Mouse (Mus musculus) layer of hippocampus, adult 18-20 months (tissue): Measurements from ENCODE around the gene Phb. TPM values are rescaled to one million over a fixed set of nuclear protein-coding genes. Genes with fewer than 3 reads are reported as not detected.
A peak's percentile ranks its signal among the peaks of the same experiment; 100 is the strongest.

Experiments
- DNase-seq, 2 experiments: peaks; one replicate each; pipeline ENCODE4 v3.0.0; 2022; ENCODE audit warnings: low spot score in 2 of 2
- long read RNA-seq: library from polyadenylated mRNA; stranded (forward); transcript quantifications from one replicate; pipeline ENCODE4 v2.0.0, GENCODE M21; 2021
- total RNA-seq, 2 experiments: library from RNA; stranded (reverse); gene quantifications; 2 replicates each; pipeline ENCODE4 v1.2.3; 2021

The Phb gene
- total RNA-seq: 100 to 1,000 TPM in 1 of 2 experiments, 10 to 100 TPM in 1; 99.0 to 102 TPM
- long read RNA-seq, transcript Phb-204 (7 exons, 1,799 nt): major isoform, 98 of 109 reads
- long read RNA-seq, partial matches to known transcripts: 3 of 109 reads
- long read RNA-seq, other reads (novel, unspliced or antisense): 8 of 109 reads

DNA sequence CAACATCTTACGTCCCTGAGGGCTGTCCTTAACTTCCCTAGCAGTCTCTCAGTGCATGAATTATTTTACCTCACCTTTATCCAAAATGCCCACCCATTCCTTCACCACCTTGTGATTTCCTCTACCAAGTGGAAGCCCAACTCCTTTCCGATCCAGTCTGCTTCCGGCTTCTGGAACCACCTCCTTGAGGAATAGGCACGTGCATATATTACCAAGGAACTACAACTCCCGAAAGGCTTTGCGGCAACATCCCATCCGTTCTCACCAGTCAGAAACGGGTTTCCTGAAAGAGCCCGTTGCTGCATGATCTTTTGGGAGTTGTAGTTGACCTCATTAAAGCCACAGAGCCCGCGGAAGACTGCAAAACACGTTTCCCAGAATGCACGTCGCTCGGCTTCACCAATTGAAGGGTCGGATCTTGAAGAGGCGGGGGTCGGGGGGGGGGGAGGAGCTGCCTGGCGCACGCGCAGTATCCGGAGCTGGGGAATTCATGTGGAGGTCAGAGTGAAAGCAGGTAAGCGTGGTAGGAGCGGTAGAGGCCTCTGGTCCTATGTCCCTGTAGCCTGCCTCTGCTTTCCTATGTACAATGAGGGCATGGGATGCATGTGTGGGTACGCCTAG lies at the start of gene Phb:
Gene Phb (plus strand): TSS at position 429 of the 621 bp plus-strand sequence.
- peak; percentile 95 to 98 for DNase-seq

- DNase-seq: peak; percentile 33 to 63
Observed at GRCm38 (mm10) chr11:95617785-95618465, 48.8 kb upstream of the Phb start.

DNA sequence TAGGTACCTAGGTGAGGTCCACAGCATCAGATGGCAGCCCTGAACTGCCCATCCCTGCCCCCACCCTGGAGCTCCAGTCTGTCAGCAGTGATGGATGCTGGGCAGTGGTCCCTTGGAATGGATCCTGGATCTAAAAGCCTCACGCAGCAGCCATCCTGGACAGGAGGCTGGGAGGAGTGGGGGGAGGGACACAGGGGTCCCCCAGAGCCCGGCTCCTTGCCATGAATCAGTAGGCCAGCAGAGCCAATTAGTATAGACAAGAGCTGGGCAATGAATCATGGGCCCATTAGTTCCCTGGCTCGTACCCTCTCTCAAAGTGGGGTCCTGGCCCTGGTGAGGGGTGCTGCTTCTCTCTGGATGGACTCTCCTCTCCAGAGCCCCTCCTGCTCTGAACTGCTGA lies 47.7 kb upstream of the Phb start:
- no peak for DNase-seq

DNA sequence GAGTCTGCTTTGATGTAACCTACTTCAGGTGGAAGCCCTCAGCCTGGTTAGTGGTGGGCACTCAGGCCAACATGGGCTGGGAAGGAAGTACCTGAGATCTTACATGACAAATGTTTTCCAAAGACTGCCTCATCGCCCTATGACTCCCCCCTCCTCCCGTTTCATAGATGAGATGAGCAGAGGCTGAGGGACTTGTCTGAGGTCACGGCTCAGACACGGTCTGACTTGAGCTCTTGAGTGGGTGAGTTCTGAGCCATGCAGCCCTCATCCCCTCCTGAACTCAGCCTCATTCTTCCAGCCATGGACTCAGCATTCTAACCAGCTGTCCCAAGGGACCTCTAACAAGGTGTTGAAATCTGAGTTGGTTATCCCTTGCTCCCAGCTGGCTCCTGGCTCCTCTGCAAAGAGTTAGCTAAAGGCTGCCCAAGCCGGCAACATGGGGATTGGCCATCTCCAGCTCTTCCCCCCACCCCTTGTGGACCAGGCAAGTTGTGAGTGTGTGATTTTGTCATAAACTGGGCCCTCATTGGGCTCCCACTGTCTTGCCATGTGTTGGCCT lies 46.8 kb upstream of the Phb start:
- DNase-seq: no peak

DNA sequence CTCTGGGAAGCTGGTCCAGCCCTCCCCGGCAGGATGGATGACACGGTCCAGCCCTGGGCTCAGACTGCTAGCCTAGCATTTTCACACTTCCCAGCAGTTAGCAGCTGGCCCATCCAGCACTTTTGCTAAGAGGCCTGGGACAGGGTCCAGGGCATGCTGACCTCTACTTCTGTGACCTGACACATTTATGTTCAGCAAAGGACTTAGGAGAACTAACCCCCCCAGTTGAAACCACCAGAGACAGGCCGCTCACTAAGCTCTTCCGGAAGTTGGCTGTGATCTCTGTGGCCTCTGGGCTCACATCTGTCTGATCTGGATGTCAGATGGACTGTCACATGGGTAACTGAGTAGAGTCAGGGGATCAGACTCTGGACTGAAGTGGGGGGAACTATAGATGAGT lies 45.7 kb upstream of the Phb start:
- no peak for DNase-seq

DNA sequence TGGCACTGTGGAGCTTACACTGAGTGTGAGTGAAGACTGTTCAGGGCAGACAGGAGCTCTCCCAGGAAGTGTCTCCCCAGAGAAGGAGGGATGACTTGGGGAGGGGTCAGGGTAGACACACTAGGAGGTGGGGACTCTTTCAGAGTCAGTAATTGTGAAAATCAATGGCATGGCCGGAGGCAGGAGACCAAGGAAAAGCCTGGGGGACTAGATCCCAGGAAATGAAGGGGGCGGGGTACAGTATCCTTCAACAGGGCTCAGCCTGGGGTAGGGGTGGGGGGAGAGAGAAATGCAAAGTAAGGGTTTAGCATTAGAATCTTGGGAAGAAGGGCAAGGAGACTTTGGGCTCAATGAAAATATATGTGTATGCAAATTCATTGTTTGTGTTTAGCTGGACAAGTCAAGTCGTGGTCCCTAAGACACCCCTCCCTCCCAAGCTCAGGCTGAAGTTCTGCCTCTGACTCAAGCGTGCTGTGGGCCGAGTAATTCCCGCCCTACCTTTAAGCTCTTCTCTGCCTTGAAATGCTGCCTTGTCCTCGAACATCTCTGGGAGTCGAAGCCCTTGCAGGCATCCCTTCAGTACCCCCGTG lies 45.1 kb upstream of the Phb start:
- no peak for DNase-seq

GRCm38 (mm10) chr11:95622426-95622825 lies 44.3 kb upstream of the Phb start:
- no peak for DNase-seq

DNA sequence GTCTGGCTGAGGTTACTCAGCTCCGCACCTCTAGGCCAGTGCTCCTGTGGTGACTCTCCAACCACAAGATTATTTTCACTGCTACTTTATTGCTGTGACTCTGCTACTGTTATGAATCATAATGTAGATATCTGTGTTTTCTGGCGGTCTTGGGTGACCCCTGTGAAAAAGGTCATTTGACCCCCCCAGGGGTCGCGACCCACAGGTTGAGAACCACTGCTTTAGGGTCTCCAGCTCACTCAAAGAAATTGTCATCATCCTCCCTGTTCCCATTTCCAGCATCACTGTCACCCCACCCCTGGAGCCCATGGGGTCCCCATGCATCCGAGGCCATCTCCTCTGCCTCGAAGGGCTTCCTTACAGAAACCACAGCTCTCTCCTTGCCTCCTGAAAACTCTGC lies 36.2 kb upstream of the Phb start:
- DNase-seq: no peak

GRCm38 (mm10) chr11:95631301-95631700 lies 35.5 kb upstream of the Phb start:
- DNase-seq: no peak

- peak; percentile 7 to 44 for DNase-seq
Observed at GRCm38 (mm10) chr11:95632474-95632873, 34.3 kb upstream of the Phb start.

- no peak for DNase-seq
Observed at GRCm38 (mm10) chr11:95633512-95634000, 33.2 kb upstream of the Phb start.

- DNase-seq: no peak
Observed at GRCm38 (mm10) chr11:95635030-95635429, 31.7 kb upstream of the Phb start.

DNA sequence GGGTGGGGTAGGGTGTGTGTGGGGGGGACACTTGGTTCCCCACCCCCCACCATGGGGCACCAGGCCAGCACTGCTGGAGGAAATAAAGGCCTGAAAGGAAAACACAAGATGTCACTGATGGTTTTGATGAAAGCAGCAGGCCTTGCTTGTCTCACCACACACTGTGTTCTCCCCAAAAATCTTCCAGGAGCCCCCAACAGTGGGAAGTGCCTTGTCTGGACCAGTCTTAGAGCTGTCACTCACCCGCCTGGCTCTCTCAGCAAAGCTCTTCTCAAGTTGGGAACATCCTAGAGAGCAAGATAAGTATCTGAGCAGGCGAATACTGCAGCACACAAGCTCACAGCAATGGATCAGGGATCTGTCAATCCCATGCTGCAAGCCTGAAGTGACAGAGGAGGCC lies 26.0 kb upstream of the Phb start:
- DNase-seq: no peak

GRCm38 (mm10) chr11:95642534-95643280 lies 24.1 kb upstream of the Phb start:
- peak in 1 of 2 experiments; percentile 39 for DNase-seq

GRCm38 (mm10) chr11:95643856-95644255 lies 22.9 kb upstream of the Phb start:
- DNase-seq: no peak

DNA sequence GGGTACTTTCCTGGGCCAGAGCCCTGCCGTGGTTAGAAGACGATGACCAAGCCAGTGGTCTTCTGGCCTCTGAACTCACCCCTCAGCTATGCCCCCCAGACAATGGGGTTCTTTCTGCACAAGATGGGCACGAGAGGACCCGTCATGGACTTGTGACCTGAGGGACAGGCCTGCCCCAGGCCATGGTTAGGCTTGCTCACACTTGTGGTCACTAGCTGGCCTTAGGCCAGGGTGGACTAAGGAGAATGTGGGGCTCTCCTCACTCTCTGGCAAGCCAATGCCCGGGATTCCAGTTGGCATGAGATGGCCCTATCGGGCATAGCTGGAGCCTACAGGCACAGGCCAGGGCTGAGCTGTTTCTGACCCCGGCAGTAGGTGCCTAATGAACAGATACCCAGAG lies 22.4 kb upstream of the Phb start:
- no peak for DNase-seq

GRCm38 (mm10) chr11:95645397-95646153 lies 21.2 kb upstream of the Phb start:
- no peak for DNase-seq

DNA sequence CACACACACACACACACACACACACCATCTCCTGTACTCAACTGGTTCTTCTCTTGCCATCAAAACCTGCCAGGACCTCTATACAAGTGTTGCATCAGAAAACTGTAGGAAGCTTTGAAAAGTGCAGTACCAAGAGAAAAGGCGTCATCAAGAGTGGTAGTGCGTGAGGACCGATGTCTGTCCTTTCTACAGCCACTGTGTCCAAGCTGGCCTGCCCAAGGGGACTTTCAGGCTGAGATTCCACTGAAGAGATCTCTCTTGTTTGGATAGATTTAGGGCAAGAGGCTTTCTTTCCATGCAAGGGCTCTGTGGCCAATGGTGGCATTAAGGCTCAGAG lies 20.6 kb upstream of the Phb start:
- DNase-seq: no peak

- no peak for DNase-seq
Observed at GRCm38 (mm10) chr11:95647791-95648190, 19.0 kb upstream of the Phb start.

GRCm38 (mm10) chr11:95648827-95649226 lies 17.9 kb upstream of the Phb start:
- peak; percentile 66 to 88 for DNase-seq

- DNase-seq: no peak
Observed at GRCm38 (mm10) chr11:95649560-95649959, 17.2 kb upstream of the Phb start.
